Mouse (Mus musculus) lung, postnatal 0 days (tissue): Measurements from ENCODE around the gene Ltb4r1.

Experiments
- CTCF ChIP-seq: IDR thresholded peaks from 2 replicates; pipeline ENCODE4 v1.5.1; 2016; ENCODE audit warnings: antibody characterized with exemption, mild to moderate bottlenecking
- EP300 ChIP-seq: IDR thresholded peaks from 2 replicates; pipeline ENCODE4 v1.6.1; 2016; ENCODE audit warnings: antibody characterized with exemption, mild to moderate bottlenecking, control low read depth

GRCm38 (mm10) chr14:55785195-55785594 lies 19.4 kb downstream of the Ltb4r1 start:
- peak; percentile 52 for TF ChIP-seq CTCF
- no peak for TF ChIP-seq EP300
